Mouse (Mus musculus) heart, adult 2 months (tissue): ENCODE results near the gene Ikzf3.

ENCODE experiments used
- CTCF ChIP-seq: fragments of 200-600 bp; IDR thresholded peaks from 2 replicates; pipeline ENCODE4 v1.8.1; 2022; ENCODE audit warnings: antibody characterized with exemption, mild to moderate bottlenecking, moderate library complexity
- EP300 ChIP-seq: fragments of 200-500 bp; IDR thresholded peaks from 2 replicates; pipeline ENCODE4 v1.6.1; 2011; ENCODE audit warnings: low read depth, low read length, control low read depth; ENCODE audit not compliant: insufficient read depth
- POLR2A ChIP-seq: fragments of 200-500 bp; IDR thresholded peaks from 2 replicates; pipeline ENCODE4 v1.6.1; 2011; ENCODE audit warnings: mild to moderate bottlenecking, low read depth, low read length, control low read depth; ENCODE audit not compliant: insufficient read depth

DNA sequence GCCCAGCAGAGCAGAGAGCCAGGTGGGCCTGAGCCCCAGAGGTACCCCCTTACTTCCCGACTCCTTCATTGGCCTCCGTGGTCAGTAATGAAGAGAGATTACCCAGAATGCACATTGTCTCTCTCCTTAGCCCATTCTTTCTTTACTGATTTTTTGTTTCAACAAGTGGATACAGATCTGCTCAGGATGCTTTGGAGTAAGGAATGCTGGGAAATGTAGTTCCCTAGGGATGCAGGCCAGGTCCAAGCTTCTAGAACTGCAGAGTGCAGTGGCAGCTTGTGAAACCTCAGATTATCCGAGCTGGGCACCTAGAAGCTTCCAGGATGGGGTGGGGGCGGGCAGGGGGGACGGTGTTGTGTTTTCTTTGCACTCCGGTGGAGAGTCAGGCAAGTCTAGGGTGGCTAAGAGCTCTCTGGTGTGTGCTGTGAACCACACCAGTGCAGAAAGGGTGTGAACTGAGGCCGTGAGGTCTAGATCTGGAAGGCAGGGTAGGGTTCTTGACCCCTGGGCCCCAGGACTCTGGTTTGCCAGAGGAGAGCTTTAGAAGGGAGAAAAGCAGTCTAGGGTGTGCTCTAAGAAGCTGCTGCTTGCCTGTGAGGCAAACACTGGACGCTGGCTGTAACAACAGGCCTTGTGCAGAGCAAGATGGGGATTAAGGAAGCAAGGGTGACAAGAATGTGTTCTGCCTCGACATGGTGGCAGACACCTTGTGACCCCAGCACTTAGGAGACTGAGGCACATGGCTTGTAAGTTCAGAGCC, 113.9 kb downstream of the Ikzf3 start:
- no peak for TF ChIP-seq CTCF
- no peak for TF ChIP-seq POLR2A
- TF ChIP-seq EP300, result no peak
